Mouse (Mus musculus) mature B cell (primary cell): Measurements from ENCODE around the gene Map4k1.

Experiments
- in situ Hi-C: fragments of 300-500 bp; cut with MboI; formaldehyde crosslinking; loops from 2 replicates; pipeline ENCODE4 v1.14.3; 2019

Gene Map4k1

DNA sequence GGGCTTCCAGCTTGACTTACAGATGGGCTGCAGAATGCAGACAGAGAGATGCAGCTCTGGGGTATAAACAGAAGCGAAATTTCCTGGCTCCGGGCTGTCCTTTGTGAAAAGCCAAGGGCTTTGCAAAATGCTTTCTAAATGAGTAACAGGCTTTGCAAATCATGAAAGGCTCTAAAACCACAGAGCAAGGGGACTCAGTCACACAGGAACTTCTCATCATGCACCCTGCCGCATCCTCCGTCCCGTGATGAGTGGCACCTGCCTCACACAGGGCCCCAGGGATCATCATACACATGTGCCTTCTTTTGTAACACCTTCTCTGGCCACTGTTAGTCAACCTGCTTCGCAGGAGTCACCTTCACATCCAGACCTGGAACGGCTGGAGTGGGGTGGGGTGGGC is 43.7 kb downstream of the Map4k1 start:
- in situ Hi-C loops = no loop called here

DNA sequence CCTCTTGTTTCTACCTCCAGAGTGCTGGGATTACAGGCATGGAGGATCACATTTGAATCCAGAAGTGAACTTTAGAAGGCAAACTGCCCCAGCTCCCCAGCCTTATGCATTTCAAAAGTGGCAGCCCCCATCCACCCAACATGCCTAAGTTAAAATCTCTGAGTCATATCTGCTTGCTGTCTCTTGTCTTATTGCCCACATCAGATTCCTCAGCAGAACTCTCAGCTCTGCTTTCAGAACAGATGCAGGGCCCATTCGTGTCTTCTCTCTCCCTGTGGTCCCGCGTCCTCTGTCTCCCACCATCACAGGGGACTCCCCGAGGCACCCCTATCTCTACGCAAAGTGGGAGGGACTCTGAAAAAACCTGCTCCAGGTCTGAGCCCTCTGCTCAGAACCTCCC is 44.3 kb downstream of the Map4k1 start:
- in situ Hi-C loops = no loop called here

DNA sequence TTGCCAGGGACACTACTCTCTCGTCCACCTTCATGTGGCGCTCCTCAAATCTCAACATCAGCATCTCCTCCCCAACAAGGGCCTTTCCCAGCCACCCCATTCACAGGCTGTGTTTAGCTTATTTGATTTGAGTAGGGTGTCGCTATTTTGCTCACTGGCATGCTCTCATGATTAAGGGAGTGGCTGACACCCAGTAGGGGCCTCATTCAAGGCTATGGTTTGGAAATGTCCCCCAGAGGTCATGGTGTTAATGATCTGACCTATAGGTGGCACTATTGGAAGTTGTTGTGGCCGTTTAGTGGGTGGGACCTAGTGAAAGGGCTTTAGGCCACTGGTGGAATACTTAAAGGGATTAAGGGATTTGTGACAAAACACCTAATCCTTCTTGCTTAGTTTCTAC is 45.0 kb downstream of the Map4k1 start:
- in situ Hi-C loops = no loop called here

DNA sequence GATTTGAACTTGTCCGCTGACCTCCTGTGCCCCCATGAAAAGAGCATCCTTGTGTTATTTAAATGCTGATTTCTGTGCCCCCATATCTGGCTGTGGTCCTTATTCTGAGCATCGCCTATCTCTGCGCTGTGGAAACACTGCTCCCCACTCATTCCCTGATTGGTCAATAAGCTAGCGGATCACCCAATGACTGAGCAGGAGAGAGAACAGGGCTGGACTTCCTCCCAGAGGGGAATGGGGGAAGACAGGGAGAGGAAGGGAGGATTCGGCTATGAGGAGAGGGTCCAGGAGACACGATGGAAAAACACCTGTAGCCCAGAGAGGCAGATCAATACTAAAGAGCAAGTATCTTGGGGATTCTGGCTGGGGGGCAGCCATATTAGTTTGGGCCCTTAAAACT is 46.9 kb downstream of the Map4k1 start:
- in situ Hi-C loops = no loop called here

DNA sequence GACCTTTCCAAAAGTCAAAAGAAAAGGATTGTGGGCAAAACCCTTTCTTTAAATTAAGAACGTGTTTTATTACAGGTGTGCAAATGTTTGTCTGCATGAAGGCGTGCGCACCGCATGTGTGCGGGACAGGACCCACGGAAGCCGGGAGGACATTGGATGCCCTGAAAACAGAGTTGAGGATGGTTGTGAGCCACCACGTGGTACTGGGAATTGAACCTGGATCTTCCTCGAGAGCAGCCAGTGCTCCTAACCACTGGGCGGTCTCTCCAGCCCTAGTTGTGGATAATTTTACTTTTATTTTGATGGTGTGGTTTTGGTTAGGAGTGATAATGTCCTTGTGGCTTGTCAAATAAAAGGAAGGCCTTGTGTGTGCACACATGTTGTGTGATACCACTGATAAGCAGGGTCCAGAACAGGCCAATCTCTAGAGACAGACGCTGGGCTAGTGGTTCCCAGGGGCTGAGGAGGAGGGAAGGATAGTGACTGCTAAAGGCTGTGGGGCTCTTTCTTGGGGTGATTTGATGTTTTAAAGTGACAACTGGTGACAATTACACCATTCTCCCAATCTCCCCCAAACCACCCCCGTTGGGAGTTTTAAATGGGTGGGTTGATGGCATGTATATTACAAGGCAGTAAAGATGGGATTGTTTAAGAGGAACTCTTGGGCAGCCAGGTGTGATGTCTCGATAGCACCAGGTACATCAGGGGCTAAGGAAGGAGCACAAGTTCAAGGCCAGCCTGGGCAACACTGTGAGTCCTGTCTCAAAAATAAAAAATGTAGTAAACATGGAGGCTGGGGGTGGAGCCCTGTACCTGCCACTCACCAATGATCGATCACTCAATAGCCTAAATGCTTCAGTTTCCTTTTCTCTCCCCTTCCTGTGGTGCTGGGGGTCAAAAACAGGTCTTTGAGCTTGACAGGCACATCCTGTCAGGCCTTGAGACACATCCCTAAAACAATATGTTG is 48.1 kb downstream of the Map4k1 start:
- in situ Hi-C loops = no loop called here

DNA sequence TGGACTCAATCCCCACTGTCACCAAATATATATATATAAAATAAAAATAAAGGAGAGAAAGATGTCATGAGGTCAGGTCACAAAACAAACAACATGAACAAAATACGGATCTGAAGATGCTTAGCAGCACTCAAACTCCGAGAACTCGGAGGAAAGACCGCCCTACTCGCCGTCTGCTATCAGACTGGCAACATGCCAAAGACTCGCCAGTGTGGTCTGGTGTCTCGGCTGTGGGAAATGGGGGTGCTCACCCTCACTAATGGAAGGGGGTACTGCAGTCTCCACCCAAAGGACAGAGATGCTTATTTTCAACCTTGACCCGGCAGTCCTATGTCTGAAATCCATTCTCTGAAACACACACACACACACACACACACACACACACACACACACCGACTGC is 49.8 kb downstream of the Map4k1 start:
- in situ Hi-C loops = no loop called here

DNA sequence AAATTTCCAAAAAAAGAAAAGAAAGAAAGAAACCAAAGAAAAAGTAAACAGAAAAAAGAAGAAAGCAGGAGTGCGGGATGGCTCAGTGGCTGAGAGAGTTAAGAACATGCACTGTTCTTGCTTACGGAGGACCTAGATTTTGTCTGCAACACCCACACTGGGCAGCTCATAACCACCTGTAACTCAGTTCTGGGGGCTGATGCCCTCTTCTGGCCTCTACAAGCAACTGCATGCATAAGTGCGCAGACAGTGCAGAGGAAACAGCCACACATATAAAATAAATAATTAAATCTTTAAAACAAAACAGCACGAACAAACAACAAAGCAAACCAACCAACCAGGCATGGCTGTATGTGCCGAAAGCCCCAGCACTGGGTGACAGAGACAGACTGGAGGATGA is 50.8 kb downstream of the Map4k1 start:
- in situ Hi-C loops = no loop called here

DNA sequence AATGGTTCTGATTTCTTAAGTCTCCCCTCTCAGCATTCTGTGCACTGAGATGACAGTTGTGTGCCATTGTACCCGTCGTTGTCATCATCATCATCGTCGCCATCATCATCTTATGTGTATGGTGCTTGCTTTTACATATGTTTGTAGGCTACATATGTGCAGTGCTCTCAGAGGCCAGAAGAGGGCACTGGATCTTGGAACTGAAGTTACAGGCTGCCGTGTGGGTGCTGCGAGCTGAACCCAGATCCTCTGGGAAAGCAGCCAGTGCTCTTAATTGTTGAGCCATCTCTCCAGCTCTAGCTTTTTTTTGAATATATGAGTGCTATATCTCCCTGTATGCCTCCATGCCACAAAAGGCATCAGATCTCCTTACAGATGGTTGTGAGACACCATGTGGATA is 55.4 kb downstream of the Map4k1 start:
- in situ Hi-C loops = loop anchor here (5.0 kb wide), 1 partner anchor 70 kb away; no protein-coding TSS in a partner anchor

DNA sequence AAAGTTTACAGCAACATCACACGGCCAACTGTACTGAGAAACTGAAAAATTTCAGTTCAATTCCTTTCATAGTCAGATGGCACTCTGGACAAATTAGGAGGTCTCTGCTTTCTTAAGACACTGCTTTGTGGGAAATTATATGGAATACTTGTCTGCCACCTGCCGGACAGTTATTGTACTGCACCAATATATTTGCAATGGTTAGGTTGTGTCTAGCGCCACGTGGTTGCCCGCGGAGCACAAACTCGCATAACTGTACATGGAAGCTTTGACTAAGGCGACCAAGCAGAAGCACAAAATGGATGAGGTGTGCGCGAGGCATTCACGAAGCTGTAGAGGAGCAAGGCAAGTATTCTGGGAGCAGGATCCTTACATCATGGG is 57.7 kb downstream of the Map4k1 start:
- in situ Hi-C loops = loop anchor here (5.0 kb wide), 1 partner anchor 72 kb away; no protein-coding TSS in a partner anchor

DNA sequence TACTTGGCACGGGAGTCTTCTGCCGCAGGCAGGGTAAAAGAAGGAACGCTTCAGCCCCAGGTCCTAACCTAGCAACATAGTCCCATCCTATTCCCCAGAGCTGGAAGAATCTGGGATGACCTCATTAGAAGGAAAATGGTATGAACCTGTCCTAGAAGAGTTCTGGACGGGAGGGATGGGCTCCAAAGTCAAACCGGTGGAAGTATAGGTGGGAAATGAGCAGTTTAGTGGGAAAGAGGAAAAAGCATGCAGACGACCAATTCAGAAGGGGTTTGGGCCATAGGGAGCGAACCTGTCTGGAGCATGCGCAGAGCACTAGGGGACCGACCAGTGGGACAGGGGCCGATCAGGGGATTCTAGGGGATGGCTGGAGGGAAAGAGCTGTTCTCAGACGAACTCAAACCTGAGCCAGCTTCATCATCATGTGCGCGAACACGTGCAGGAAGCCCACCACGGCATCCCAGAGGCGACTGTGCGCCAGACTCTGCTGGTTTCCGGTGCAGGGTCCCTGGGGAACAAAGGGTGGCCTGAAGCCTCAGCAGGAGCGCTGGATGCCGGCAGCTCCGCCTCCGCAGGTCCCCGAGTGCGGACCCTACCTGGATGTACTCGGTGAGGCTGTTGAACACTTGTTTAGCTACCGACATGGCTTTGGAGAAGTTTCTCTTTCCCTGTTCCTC is 58.3 kb downstream of the Map4k1 start:
- in situ Hi-C loops = loop anchor here (5.0 kb wide), 1 partner anchor 73 kb away; no protein-coding TSS in a partner anchor

DNA sequence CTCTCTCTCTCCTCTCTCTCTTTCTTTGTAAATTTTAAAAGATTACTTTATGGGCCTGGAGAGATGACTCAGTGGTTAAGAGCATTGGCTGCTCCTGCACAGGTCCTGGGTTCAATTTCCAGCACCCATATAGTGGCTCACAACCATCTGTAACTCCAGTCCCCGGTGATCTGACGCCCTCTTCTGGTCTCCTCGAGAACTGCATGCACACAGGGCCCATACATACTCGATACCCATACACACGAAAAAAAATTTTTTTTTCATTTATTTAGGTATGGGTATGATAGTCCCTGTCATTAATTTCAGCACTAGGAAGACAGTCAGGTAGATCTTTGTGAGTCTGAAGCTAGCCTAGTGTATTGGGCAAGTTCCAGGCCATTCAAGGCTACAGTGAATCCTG is 59.3 kb downstream of the Map4k1 start:
- in situ Hi-C loops = no loop called here

DNA sequence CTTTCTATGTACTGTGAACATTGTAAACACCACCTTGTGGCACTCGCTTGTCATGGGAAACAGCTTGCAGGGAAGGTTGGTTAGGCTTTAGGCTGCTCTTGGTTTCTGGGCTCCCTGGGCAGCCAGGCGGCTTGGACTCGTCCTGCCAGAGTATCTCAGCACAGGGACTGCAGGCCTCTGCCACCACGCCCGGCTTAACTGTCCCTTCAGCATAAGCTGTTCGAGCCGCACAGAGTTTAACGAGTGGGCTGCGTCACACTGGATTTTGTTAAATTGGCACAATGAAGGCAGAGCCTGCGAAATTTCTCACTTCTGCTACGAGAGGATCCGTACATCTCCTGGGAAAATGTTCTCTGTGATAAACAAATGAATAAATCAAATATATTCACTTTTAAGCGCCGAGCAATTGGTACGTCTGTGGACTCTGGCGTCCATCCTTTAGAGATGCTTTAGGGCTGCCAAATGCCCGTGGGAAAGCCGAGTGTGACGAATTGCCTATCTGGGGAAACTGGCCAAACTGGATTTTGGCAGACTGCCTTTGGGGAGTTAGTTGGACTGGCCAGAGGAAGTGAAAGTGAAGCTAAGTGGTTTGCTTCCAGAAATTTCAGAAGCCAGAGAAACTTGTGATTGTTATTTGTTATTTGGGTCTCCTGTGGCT is 61.3 kb downstream of the Map4k1 start:
- in situ Hi-C loops = no loop called here

DNA sequence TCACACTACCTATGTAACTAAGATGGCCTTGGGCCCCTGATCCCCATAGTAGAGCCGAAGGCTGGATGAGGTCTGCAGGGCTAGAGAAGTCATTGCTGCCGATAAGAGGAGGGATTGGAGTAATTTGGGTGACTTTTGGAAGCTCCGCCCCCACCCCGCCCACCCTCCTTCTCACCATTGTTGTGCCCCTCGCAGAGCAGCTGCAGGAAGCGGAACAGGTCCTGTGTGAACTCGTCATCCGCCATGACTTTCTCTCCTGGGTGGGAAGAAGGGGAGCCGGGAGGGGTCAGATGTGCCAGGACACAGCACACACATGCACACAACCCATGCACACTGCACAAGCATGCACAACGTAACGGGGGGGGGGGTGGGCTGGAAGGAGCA is 61.8 kb downstream of the Map4k1 start:
- in situ Hi-C loops = no loop called here

DNA sequence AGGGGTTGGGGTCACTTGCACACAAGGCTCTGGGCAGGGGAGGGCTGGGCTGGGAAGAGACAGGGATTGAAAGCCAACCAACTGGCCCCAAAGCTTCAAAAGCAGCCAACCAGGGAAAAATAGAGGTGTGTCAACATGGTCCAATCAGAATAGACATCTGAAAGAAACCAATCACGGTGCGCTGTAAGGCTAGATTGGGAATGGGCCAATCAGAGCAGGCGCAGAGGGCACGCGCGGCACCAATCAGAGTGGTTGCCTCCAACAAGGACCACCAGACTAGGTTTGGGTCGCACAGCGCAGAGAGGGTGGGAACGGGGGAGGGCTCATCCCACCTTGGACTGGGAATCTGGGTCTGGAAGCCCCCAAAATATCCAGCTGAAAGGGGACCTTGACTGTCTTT is 62.5 kb downstream of the Map4k1 start:
- in situ Hi-C loops = no loop called here

DNA sequence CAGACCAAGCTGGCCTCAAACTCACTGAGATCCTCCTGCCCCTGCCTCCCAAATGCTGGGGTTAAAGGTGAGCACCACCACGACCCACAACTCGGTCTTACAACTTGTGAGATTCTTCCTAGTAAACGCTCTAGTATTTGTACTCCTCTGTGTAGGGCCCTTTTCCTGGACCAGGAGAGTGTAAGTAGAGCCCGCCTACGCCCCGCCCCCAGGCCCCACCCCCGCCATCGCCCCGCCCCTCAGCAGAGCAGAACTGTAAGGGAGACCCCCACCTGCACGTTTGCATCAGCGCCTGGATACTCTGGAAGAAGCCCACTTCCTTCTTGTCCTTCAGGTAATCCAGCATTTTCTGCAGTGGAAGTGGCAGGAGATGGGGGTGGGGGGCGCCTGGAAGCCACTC is 64.7 kb downstream of the Map4k1 start:
- in situ Hi-C loops = no loop called here

DNA sequence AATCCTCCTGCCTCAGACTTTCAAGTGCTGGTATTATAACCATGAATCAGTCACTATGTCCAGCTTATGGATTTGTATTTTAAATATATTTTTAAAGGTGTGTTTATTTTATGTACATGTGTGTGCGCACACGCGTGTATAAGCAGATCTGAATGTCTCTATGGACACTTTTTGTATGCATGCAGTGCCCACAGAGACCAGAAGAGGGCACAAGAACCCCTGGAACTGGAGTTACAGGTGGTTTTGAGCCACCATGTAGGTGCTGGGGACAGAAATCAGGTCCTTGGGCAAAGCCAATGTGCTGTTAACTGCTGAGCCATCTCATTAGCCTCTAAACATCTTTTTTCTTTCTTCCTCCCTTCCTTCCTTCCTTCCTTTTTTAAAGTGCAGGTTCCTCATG is 66.2 kb downstream of the Map4k1 start:
- in situ Hi-C loops = no loop called here

DNA sequence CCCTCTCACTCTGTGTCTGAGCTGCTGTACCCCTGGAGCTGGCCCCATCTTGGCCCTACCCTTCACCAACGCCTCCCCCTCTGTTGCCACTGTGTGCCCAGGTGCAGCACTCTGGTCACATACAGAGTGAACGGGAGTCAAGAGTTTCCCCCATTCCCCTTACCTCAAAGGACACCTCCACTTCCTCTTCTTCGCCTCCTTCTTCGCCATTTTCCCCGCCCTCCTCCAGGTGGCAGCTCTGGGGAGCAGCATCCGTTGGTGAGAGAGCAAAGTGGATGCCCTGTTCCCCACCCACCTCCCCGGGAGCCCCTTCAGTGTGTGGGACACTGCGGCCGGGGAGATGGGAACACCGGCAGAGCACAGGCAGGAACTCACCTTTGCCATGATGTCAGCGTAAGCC is 66.8 kb downstream of the Map4k1 start:
- in situ Hi-C loops = no loop called here

DNA sequence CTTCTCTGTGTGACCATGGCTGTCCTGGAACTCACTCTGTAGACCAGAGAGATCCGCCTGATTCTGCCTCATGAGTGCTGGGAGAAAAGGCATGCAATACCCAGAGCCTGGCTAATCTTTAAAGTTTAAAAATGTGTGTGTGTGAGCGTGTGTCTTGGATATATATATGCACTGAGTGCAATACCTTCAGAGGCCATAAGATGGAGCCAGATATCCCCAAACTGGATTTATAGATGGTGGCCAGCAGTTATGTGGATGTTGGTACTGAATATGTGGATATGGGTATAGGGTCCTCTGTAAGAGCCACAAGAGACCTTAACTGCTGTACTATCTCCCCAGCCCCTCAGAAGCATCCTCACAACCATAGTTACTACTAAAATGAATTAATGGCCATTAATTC is 68.9 kb downstream of the Map4k1 start:
- in situ Hi-C loops = no loop called here

DNA sequence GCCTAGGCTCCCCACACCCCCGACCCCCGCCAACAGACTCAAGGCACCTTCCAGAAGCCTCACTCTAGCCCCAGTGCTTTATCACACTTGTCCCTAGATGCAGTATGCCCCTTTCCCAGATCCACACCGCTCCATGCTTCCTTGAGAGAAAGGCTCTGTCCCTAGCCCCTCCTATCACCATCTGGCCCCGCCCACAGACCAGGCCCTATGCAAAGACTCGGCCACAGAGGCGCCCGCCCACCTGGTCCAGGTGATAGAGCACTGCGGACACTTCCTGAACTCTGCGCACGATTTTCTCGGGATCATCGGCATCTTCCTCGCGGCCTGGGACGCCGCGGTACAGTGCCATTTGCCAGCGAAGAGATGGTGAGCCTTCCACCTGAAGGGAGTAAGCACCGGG is 71.0 kb downstream of the Map4k1 start:
- in situ Hi-C loops = no loop called here
